Mouse (Mus musculus): ENCODE results near the gene Efna5. TPM values are rescaled to one million over a fixed set of nuclear protein-coding genes. Genes with fewer than 3 reads are reported as not detected.

Gene Efna5
- polyA plus RNA-seq, 1 experiment from 2014 or later = 32.3 TPM

DNA sequence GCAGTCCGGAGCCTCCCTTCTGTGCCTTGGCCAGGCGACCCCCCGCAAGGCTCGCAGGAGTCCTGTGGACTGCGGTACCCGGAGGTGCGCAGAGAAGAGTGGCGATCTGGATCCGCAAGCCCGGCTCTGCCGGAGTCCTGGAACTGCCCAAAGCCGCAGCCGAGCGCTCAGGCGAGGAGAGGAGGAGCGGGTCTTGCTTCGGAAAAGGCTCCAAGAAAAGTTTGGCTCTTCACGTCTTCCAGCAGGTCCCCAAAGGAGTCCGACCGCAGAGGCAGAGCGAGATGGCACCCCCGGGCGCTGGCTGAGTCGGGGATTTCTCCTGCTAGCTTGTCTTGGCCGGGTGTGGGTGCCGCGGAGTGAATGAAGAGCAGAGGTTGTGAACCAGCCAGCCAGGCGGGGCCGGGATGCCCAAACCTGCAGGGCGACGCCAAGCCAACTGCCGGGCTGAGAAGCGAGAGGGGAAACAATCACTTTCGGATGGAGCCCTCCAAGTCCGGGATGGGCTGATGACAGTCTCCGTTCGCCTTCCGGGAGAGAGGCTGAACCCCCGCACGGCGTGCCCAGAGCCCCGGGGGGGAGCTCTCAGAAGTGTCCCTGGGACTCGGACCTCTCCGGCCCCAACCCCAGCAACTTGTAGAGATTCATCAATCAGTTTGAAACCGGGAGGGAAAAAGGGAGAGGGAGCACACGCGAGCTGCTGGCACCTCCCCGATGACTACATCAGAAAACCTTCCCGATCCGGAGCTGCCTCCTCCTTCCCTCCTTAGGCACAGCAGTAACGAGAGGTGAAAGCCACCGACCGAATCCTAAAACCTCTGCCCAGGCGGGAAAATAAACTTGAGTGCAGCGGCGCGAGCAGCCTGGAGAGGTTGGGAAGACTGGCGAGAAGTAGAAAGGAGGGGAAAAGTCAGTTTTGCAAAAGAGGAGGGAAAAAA is 941 bp upstream of the Efna5 start:
- peak overlapping the region; percentile 85 for H3K4me3 ChIP-seq (ENCODE audit: low read length)
- H3K4me1 ChIP-seq (ENCODE audit: control insufficient read depth, insufficient read depth, low read depth, low read length) = peaks cover 2% of the 10 kb centered on the region; the same call in 1 of the 2 replicates
- H3K27ac ChIP-seq (ENCODE audit: low read depth, low read length) = peak overlapping the region; percentile 80
- ATAC-seq = peak; percentile 32
- no peaks in the 10 kb centered on the region for H3K36me3 ChIP-seq (ENCODE audit: control insufficient read depth, insufficient read depth, low read length)
- H3K4me2 ChIP-seq (ENCODE audit: low read length) = peak overlapping the region; percentile 100
- peak overlapping the region; percentile 90 for H3K9ac ChIP-seq (ENCODE audit: low read depth, low read length)
- H3K9me3 ChIP-seq (ENCODE audit: control insufficient read depth, low read length) = no peaks in the 10 kb centered on the region
- 0% methylated on average over 58 of the region's 58 CpGs for WGBS
- no peaks in the 10 kb centered on the region for H3K27me3 ChIP-seq (replicated peaks; ENCODE audit: control insufficient read depth, insufficient read depth, low read length)

GRCm38 (mm10) chr17:62880311-62881175 is 574 bp downstream of the Efna5 start:
- peaks cover 5% of the 10 kb centered on the region for H3K4me1 ChIP-seq (ENCODE audit: control insufficient read depth, insufficient read depth, low read depth, low read length)
- under 1% methylated on average over 67 of the region's 82 CpGs for WGBS
- peak; percentile 26 for ATAC-seq
- H3K9me3 ChIP-seq (ENCODE audit: control insufficient read depth, low read length) = no peaks in the 10 kb centered on the region
- H3K27ac ChIP-seq (ENCODE audit: low read depth, low read length) = peak overlapping the region; percentile 80
- peak overlapping the region; percentile 100 for H3K4me2 ChIP-seq (ENCODE audit: low read length)
- H3K27me3 ChIP-seq (replicated peaks; ENCODE audit: control insufficient read depth, insufficient read depth, low read length) = no peaks in the 10 kb centered on the region
- no peaks in the 10 kb centered on the region for H3K36me3 ChIP-seq (ENCODE audit: control insufficient read depth, insufficient read depth, low read length)
- H3K4me3 ChIP-seq (ENCODE audit: low read length) = peak overlapping the region; percentile 85
- H3K9ac ChIP-seq (ENCODE audit: low read depth, low read length) = peak overlapping the region; percentile 90

GRCm38 (mm10) chr17:62879526-62880310 is 1.4 kb downstream of the Efna5 start:
- Histone ChIP-seq H3K36me3 (ENCODE audit: control insufficient read depth, insufficient read depth, low read length) (no peaks in the 10 kb centered on the region), H3K4me1 (ENCODE audit: control insufficient read depth, insufficient read depth, low read depth, low read length) (peaks cover 5% of the 10 kb centered on the region), H3K4me3 (ENCODE audit: low read length) (peak overlapping the region; percentile 85), H3K27me3 (replicated peaks; ENCODE audit: control insufficient read depth, insufficient read depth, low read length) (no peaks in the 10 kb centered on the region), H3K9ac (ENCODE audit: low read depth, low read length) (peak overlapping the region; percentile 90), H3K9me3 (ENCODE audit: control insufficient read depth, low read length) (no peaks in the 10 kb centered on the region), H3K4me2 (ENCODE audit: low read length) (peak overlapping the region; percentile 100), H3K27ac (ENCODE audit: low read depth, low read length) (peak overlapping the region; percentile 80)
- ATAC-seq = no peak
- 0% methylated on average over 42 of the region's 45 CpGs for WGBS

- Histone ChIP-seq H3K27ac (ENCODE audit: low read depth, low read length) (no peak overlapping the region), H3K9me3 (ENCODE audit: control insufficient read depth, low read length) (no peaks in the 10 kb centered on the region), H3K4me3 (ENCODE audit: low read length) (no peak overlapping the region), H3K4me1 (ENCODE audit: control insufficient read depth, insufficient read depth, low read depth, low read length) (peaks cover 3% of the 10 kb centered on the region), H3K27me3 (replicated peaks; ENCODE audit: control insufficient read depth, insufficient read depth, low read length) (no peaks in the 10 kb centered on the region), H3K9ac (ENCODE audit: low read depth, low read length) (no peak overlapping the region), H3K4me2 (ENCODE audit: low read length) (0 out of 2 replicates have a peak overlapping the region, but pooled peaks have one; percentile 7), H3K36me3 (ENCODE audit: control insufficient read depth, insufficient read depth, low read length) (no peaks in the 10 kb centered on the region)
- ATAC-seq = no peak
- 17% methylated on average over 3 of the region's 3 CpGs for WGBS
Observed at GRCm38 (mm10) chr17:62875727-62876126, 5.4 kb downstream of the Efna5 start.

DNA sequence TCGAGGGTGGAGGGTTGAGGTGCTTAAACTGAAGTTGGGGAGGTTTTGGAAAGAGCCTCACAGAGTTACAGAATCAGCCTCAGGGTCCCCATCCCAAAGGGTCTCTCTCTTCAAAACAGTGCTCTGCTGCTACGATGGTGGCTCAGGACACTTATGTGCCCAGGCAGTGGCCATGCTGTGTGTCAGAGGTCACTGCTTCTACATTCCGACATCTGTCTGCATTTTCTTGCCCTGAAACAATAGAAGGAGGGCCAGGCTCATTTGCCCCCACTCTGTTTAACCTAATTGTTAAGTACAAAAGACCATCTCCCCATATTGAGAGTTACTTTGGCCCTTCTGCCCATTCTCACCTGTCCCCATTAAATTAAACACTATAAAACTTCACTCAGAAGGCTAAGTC is 9.2 kb downstream of the Efna5 start:
- Histone ChIP-seq H3K27me3 (replicated peaks; ENCODE audit: control insufficient read depth, insufficient read depth, low read length) (0 out of 2 replicates have a peak, but pooled peaks cover under 1% of the 10 kb centered on the region), H3K27ac (ENCODE audit: low read depth, low read length) (no peak overlapping the region), H3K4me1 (ENCODE audit: control insufficient read depth, insufficient read depth, low read depth, low read length) (peaks cover 3% of the 10 kb centered on the region), H3K4me2 (ENCODE audit: low read length) (no peak overlapping the region), H3K9ac (ENCODE audit: low read depth, low read length) (no peak overlapping the region), H3K9me3 (ENCODE audit: control insufficient read depth, low read length) (no peaks in the 10 kb centered on the region), H3K36me3 (ENCODE audit: control insufficient read depth, insufficient read depth, low read length) (no peaks in the 10 kb centered on the region), H3K4me3 (ENCODE audit: low read length) (no peak overlapping the region)
- WGBS = 19% methylated on average over 3 of the region's 3 CpGs
- ATAC-seq = no peak

DNA sequence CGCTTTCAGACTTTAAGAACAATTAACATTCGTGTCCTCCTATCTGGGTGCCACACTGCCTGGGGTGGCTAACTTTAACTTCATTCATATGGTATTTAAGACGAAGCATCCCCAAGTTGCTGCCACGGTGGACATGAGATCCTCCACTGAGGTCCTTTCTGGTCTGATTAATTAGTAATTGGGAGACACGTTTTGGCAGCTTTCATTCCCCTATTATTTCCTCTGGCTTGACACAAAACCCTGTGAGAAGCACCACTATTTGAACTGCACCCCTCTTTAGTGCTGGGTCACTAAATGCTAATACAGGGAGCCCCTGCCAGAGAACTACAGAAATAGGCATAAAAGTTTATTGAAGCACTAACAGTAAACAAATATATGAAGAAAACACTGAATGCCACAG is 9.9 kb downstream of the Efna5 start:
- Histone ChIP-seq H3K4me3 (ENCODE audit: low read length) (no peak overlapping the region), H3K36me3 (ENCODE audit: control insufficient read depth, insufficient read depth, low read length) (no peaks in the 10 kb centered on the region), H3K27me3 (replicated peaks; ENCODE audit: control insufficient read depth, insufficient read depth, low read length) (0 out of 2 replicates have a peak, but pooled peaks cover 2% of the 10 kb centered on the region), H3K4me1 (ENCODE audit: control insufficient read depth, insufficient read depth, low read depth, low read length) (peaks cover 3% of the 10 kb centered on the region), H3K9me3 (ENCODE audit: control insufficient read depth, low read length) (no peaks in the 10 kb centered on the region), H3K27ac (ENCODE audit: low read depth, low read length) (no peak overlapping the region), H3K4me2 (ENCODE audit: low read length) (no peak overlapping the region), H3K9ac (ENCODE audit: low read depth, low read length) (no peak overlapping the region)
- 18% methylated on average over 5 of the region's 5 CpGs for WGBS
- ATAC-seq = no peak

DNA sequence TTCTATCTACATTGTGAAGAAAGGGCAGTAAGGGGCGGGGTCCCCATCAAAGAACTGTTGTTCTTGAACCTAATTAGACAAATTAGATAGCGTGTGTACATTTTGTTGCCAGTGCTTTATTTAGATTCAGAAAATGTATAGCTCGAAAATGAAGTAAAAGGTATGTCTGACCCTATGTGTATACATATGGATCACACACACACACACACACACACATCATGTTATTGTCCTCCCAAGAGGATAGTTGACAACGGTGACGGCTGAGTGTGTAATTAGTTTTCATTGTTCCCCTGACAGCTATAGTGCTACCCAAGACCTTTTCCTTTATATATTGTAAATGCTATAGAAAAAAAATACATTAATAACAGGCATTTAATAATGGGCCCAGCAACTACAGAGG is 10.7 kb downstream of the Efna5 start:
- Histone ChIP-seq H3K36me3 (ENCODE audit: control insufficient read depth, insufficient read depth, low read length) (no peaks in the 10 kb centered on the region), H3K27ac (ENCODE audit: low read depth, low read length) (no peak overlapping the region), H3K9ac (ENCODE audit: low read depth, low read length) (no peak overlapping the region), H3K27me3 (replicated peaks; ENCODE audit: control insufficient read depth, insufficient read depth, low read length) (0 out of 2 replicates have a peak, but pooled peaks cover 2% of the 10 kb centered on the region), H3K9me3 (ENCODE audit: control insufficient read depth, low read length) (no peaks in the 10 kb centered on the region), H3K4me3 (ENCODE audit: low read length) (no peak overlapping the region), H3K4me1 (ENCODE audit: control insufficient read depth, insufficient read depth, low read depth, low read length) (no peaks in the 10 kb centered on the region; the same call in 1 of the 2 replicates), H3K4me2 (ENCODE audit: low read length) (no peak overlapping the region)
- ATAC-seq = no peak
- 37% methylated on average over 5 of the region's 5 CpGs for WGBS

DNA sequence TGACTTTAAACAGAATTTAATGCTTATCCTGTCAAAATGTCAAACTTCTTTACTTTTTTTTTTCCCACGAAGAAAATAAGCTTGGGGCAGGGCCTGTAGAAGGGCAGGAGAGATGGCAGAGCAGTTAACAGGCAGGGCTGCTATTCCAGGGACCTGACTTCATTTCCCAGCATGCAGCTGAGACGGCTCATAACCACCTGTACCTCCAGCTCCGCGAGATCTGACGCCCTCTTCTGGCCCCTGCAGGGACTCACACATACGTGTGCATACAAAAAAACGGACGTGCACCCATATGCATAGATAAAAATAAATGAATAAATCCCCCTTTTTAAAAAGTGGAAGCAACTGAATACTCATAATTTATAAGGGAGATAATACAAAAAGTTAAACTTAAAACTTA is 16.2 kb downstream of the Efna5 start:
- WGBS = 92% methylated on average over 8 of the region's 8 CpGs
- Histone ChIP-seq H3K9me3 (ENCODE audit: control insufficient read depth, low read length) (no peaks in the 10 kb centered on the region), H3K36me3 (ENCODE audit: control insufficient read depth, insufficient read depth, low read length) (no peaks in the 10 kb centered on the region), H3K27ac (ENCODE audit: low read depth, low read length) (no peak overlapping the region), H3K27me3 (replicated peaks; ENCODE audit: control insufficient read depth, insufficient read depth, low read length) (0 out of 2 replicates have a peak, but pooled peaks cover 2% of the 10 kb centered on the region), H3K4me3 (ENCODE audit: low read length) (no peak overlapping the region), H3K9ac (ENCODE audit: low read depth, low read length) (no peak overlapping the region), H3K4me1 (ENCODE audit: control insufficient read depth, insufficient read depth, low read depth, low read length) (peaks cover 11% of the 10 kb centered on the region), H3K4me2 (ENCODE audit: low read length) (no peak overlapping the region)
- ATAC-seq = no peak
